Mouse (Mus musculus) kidney, postnatal 36 days (tissue): Measurements from ENCODE around the gene Rfx8.

Experiments
- DNase-seq, 2 experiments: peaks; one replicate each; pipeline ENCODE4 v3.0.0; 2021 to 2022; ENCODE audit warnings: mixed read lengths in 2 of 2

The Rfx8 gene

GRCm38 (mm10) chr1:39720632-39721350, at the start of gene Rfx8:
Rfx8 (minus strand) TSS chr1:39720997.
- DNase-seq, result peak in 1 of 2 experiments; percentile 31

- DNase-seq, result peak in 1 of 2 experiments; percentile 8
Measured at GRCm38 (mm10) chr1:39770436-39770835, 49.6 kb upstream of the Rfx8 start.

GRCm38 (mm10) chr1:39768017-39768416, 47.2 kb upstream of the Rfx8 start:
- DNase-seq, result no peak

GRCm38 (mm10) chr1:39765854-39766493, 45.2 kb upstream of the Rfx8 start:
- peak in 1 of 2 experiments; percentile 27 for DNase-seq

GRCm38 (mm10) chr1:39762025-39762370, 41.2 kb upstream of the Rfx8 start:
- peak; percentile 90 to 96 for DNase-seq

GRCm38 (mm10) chr1:39761211-39762024, 40.6 kb upstream of the Rfx8 start:
- peak; percentile 80 to 81 for DNase-seq

- no peak for DNase-seq
Measured at GRCm38 (mm10) chr1:39760181-39760715, 39.5 kb upstream of the Rfx8 start.

- peak; percentile 26 to 41 for DNase-seq
Measured at GRCm38 (mm10) chr1:39759231-39760175, 38.7 kb upstream of the Rfx8 start.

GRCm38 (mm10) chr1:39758244-39758643, 37.4 kb upstream of the Rfx8 start:
- DNase-seq, result peak; percentile 50 to 52

- DNase-seq, result no peak
Measured at GRCm38 (mm10) chr1:39756952-39757351, 36.2 kb upstream of the Rfx8 start.

GRCm38 (mm10) chr1:39754224-39754957, 33.6 kb upstream of the Rfx8 start:
- no peak for DNase-seq

- DNase-seq, result no peak
Measured at GRCm38 (mm10) chr1:39751537-39751936, 30.7 kb upstream of the Rfx8 start.

- peak in 1 of 2 experiments; percentile 28 for DNase-seq
Measured at GRCm38 (mm10) chr1:39749664-39750063, 28.9 kb upstream of the Rfx8 start.

GRCm38 (mm10) chr1:39749214-39749613, 28.4 kb upstream of the Rfx8 start:
- no peak for DNase-seq

GRCm38 (mm10) chr1:39748666-39749065, 27.9 kb upstream of the Rfx8 start:
- no peak for DNase-seq

- DNase-seq, result no peak
Measured at GRCm38 (mm10) chr1:39746464-39746863, 25.7 kb upstream of the Rfx8 start.

- no peak for DNase-seq
Measured at GRCm38 (mm10) chr1:39740948-39741347, 20.2 kb upstream of the Rfx8 start.

GRCm38 (mm10) chr1:39740002-39740401, 19.2 kb upstream of the Rfx8 start:
- DNase-seq, result no peak

- peak; percentile 73 to 87 for DNase-seq
Measured at GRCm38 (mm10) chr1:39735927-39736604, 15.3 kb upstream of the Rfx8 start.

GRCm38 (mm10) chr1:39735493-39735892, 14.7 kb upstream of the Rfx8 start:
- DNase-seq, result no peak

GRCm38 (mm10) chr1:39734881-39735280, 14.1 kb upstream of the Rfx8 start:
- no peak for DNase-seq
